Mouse (Mus musculus) adrenal gland, adult 8-10 months (tissue): Measurements from ENCODE around the gene Trak1. TPM values are rescaled to one million over a fixed set of nuclear protein-coding genes. Genes with fewer than 3 reads are reported as not detected.

Source experiments
- DNase-seq: peaks from one replicate; pipeline ENCODE4 v3.0.0; 2022
- total RNA-seq, 4 experiments: library from RNA; stranded (reverse); gene quantifications; 2 replicates each; pipeline ENCODE4 v1.2.4; 2022

Gene Trak1
- total RNA-seq, 4 experiments from 2014 or later, result 59.3 to 80.6 (median 74.3) TPM

- no peak for DNase-seq
Observed at GRCm38 (mm10) chr9:121400608-121401007, 103.3 kb downstream of the Trak1 start.

DNA sequence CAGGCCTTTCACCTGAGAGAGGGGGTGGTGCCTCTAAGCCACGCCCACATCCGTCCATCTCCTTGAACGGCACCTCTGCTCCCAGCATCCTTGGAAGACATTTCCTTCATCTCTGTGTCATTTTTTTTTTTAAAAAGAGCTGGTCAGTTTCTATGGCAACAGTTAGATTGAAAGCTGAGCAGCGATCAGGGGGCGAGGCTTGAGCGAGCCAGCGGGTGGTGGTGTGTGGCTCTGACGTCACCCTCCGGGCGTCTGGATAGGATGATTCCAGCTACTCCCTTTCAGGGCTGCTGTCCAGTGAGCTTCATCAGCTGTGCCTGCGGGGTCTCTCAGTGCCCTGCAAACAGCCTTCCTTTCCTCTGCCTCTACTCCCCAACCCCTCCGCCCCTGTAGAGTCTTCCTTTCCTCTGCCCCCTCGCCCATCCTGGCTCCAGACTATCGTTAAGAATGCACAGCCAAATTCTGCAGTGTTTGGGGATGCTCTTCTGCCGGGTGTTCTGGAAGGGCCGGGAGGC lies 105.9 kb downstream of the Trak1 start:
- peak; percentile 60 for DNase-seq

DNA sequence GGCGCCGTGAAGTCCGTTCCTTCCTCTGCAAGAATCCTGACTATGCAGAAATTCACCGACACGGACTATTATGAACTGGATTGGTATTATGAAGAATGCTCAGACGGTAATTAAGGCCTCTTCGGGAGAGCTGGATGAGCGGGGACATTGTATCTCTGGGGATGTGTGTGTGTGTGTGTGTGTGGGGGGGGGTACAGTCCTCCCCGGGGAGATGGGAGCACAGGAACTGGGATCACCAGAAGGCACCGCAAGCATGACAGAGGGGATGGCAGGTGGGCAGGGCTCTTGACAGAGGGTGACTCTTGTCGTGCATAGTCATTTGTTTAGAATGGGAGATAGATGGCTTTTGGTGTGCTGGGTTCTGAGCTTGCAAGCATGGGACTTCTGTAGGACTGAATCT lies 106.4 kb downstream of the Trak1 start:
- DNase-seq, result no peak

DNA sequence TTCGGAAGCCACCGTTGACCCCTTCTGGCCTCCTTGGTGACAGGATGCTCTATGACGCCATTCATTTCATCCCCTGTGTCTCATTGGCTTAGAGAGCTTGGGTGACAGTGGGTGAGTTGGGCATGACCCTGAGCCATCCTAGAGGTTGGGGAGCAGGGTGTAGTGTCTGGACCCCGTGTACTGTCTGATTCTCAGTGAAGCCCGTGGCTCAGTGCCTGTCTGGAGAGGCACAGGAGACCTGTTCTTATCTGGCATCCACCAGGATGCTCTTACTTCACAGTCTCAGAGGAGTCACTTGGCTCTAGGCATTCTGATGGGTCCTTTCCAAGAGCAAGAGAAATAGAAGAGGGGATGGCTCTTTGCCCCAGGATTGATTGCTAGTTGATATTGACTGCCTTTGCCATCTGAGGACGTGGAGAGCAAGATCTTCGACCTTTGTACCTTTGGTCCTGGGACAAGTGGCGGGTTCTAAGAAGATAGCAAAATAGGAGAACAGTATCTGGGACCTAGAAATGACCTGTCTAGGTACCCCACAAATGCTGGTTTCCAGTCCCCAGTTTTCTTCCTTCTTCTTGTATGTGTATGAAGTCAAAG lies 107.9 kb downstream of the Trak1 start:
- DNase-seq, result no peak

- DNase-seq, result no peak
Observed at GRCm38 (mm10) chr9:121405792-121406191, 108.5 kb downstream of the Trak1 start.

- no peak for DNase-seq
Observed at GRCm38 (mm10) chr9:121414237-121414636, 116.9 kb downstream of the Trak1 start.

DNA sequence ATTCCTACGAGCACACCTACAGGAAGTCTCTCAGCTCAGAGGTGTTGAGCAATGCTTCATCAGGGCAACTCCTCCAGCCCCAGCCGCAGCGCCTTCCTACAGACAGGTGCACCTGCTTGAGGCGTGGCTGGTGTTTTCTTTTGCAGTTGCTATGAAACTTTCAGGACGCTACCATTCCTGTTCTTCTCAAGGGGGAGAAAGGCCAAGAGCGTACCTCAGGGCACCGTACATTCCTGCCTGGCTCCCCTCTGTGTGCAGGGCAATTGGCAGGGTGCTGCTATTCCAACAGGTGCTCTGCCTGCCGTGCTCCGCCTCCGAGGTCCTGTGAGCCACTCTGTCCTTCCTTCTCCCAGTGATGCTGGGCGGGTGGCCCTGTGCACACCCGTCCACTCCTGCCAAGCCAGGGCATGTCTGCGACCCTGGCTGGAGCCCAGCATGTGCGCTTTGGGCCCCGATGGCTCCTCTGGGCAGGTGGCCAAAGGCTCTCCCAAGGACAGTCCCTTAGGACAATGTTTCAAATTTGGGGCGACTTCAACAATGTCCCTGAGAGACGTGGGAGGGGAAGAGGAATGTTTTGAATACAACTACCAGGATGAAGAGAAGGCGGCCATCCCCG lies 118.4 kb downstream of the Trak1 start:
- peak; percentile 89 for DNase-seq

DNA sequence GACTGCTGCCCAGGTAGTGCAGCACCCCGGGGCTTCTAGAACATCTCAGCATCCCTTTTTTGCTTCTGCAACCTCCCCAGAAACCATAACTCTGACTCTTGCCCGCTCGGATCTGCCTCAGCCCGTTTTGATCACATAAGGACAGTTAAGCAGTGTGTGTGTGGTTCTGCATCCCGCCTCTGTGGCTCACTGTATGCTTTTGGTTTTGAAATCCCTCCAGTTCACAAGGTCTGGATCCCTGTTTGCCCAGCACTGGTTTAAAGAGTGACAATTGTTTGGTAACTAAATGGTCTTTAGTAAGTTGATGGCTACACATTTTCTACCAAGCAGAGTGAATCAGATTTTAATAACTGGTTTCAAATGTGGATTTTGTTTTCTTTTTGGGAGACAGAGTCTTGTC lies 119.2 kb downstream of the Trak1 start:
- no peak for DNase-seq

DNA sequence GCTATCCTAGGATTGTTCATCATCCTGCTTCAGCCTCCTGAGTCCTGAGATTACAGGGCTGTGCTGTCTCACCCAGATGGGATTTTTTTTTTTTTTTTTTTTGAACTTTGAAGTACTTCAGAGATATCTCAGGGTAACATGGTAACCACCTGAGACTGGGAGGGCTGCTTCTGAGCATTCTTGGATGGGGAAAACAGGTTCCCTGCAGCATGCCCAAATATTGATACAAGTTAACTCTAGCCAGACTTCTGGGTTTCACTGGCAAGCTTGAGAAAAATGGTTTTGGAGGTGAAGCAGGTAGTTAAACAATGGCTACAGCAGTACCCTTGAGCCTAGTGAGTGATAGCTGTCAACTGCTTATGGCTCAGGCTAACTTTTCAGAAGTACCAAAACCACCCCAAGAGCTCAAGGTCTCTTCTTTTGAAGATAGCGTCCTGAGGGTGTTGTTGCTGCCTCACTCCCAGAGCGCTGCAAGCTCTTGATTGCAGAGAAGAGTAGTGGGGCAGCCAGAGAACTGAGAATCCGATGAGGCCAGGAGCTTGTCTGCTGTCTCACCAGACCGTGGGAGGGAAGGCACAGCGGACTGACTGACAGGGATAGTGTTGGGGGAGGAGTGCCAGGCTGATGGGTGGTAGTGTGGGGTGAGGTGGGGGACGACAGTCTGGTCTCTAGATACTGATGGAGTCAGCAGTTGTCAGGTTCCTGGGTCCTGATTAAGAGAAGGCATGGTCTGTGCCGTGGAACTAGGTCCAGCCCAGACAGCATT lies 119.8 kb downstream of the Trak1 start:
- DNase-seq, result no peak

DNA sequence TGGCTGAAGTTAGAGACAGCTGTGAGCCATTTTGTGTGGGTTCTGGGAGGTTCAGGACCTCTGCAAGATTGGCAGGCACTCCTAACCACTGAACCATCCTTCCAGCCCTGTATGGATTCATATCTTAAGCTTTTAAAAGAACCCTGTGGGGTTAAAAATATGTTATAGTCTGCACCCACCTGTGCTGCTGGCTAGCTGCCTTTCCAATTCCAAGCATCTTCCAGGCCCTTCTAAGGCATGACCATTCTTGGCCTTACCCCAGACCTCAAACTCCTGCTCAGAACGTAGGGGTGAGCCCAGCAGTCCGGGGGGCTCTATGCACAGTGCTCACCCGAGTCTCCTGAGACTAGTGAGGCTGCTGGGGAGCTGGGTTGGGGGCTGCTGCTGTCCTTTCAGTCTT lies 121.7 kb downstream of the Trak1 start:
- no peak for DNase-seq

GRCm38 (mm10) chr9:121419573-121419972 lies 122.3 kb downstream of the Trak1 start:
- DNase-seq, result no peak

DNA sequence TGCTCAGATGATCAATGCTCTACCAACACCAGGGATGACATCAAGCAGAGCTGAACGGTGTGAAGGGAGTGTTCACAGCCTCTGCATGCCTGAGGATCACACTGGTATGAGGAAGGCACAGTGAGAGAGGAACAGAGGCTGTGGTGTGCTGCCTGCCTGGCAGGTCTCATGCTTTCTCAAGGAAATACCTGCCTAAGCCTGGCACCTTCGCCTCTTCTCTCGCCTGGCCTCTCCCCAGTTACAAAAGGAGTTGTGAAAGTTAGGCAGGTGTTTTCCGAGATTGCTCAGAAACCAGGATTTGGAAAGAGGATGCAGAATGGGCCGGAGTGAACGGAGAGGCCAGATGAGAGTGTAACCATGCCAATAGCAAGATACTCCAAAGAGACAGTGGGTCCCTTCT lies 123.5 kb downstream of the Trak1 start:
- no peak for DNase-seq

DNA sequence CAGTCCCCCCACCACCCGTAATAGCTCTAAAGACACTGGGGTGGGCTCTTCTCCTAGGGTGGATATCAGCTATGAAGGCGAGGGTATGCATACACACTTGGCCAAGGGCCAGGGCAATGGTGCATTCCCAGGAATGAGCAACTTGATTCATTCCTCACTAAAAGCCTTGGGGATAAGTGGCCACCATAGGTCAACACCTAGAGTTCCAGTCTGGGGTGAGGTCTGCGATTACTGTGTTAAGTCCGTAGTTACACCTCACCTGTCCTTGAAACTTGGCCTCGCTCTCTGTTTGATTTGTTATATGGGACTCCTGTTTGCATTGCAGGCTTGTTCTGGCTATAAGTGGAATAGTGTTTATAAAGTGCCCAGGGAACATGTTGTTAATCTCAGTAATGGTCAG lies 125.1 kb downstream of the Trak1 start:
- no peak for DNase-seq

- no peak for DNase-seq
Observed at GRCm38 (mm10) chr9:121423621-121424020, 126.3 kb downstream of the Trak1 start.

GRCm38 (mm10) chr9:121424281-121425164 lies 127.2 kb downstream of the Trak1 start:
- no peak for DNase-seq

DNA sequence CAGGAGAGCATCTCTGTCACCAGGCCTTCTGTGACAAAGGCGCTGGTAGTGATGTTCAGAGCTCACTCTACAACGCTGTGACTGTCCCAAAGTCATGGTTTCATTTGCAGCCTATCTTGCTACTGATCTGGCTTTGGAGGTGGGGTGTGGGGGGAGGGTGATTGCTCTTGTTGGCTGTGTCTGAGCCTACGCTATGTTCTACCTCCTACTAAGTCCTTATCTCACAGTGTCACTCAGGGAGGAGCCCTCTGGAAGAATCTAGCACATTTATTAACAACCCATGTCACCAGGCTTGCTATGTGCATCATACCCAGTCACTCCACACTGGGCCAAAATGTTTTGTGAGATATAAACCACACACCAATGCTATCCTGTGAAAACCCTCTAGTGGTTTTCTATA lies 129.1 kb downstream of the Trak1 start:
- no peak for DNase-seq

GRCm38 (mm10) chr9:121426902-121427301 lies 129.6 kb downstream of the Trak1 start:
- DNase-seq, result no peak

- no peak for DNase-seq
Observed at GRCm38 (mm10) chr9:121429592-121429991, 132.3 kb downstream of the Trak1 start.

GRCm38 (mm10) chr9:121430379-121430778 lies 133.1 kb downstream of the Trak1 start:
- no peak for DNase-seq

DNA sequence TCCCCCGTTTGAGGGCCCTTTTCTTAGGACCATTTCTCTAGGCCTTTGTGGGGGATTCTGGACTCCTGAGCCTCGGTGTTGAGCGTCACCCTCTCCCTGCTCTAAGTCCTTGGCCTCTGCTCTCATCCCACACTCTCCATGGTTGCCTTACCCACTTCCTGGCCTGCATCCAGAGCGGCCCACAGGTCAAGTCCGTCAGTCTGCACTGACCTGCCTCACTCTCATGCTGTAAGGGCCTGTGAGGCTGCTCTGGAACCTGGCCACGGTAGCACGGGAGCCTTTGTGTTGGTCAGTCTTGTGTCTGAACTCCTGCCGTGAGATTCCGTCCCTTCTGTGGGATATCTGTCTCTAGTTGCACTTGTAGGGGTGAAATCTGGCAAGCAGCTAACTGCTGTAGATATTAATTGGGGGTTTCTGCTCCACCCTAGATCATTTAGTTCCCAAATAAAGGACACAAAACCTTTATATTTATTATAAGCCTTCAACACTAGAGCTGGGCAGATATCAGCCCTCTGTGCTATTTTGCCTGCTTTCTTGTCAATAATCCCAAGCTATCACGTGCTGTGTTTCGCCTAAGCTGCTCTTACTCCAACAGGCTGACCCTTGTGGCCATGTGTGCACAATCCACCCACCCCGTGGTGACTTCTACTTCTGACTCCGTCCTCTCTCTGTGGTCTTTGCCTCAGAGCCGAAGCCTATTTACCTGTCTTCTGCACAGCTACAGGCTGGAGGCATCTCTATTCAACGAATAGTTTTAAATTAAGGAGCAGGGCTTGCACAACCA lies 136.6 kb downstream of the Trak1 start:
- DNase-seq, result no peak

DNA sequence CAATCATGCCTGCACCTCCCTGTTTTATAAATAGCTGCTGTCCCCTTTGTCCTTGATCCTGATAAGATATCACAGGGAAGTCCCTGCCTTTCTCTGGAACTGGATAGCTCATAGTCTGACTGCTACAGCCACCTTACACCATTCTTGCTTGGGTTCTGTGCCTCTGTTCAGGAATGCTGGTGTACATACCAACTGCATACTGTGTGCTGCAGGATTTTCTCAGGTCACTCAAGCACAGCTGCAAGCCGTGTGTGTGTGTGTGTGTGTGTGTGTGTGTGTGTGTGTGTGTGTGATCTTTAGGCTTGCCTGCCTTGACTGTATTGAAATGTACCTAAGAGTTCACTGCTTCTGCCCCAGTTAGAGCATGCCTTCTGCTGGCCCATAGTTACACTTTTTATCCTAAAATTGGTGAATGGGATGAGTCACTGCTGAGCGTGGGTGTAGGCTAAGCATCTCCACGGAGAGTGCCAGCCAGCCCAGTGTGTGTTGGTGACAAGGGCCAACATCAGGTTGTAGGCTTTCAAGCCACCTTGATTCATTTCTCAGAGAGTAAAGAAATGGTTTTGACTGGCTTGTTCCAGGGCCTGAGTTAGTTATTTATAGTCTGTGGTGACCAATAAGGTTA lies 138.1 kb downstream of the Trak1 start:
- no peak for DNase-seq
